In genomic region chr11:53591116-53591515, GRCm38 (mm10) we compare ENCODE assay signal across 21 mouse cellular contexts. TPM values are rescaled to one million over a fixed set of nuclear protein-coding genes. Genes with fewer than 3 reads are reported as not detected.
"Had no signal": no experiment of that assay in that cellular context is flagged by ENCODE, and none has a peak within 500 bp of the region (broad histone marks: within the 10 kb centered on the region; RNA-seq: fewer than 3 reads in every experiment).

No protein-coding gene starts in this region.

- H3K4me3 ChIP-seq: neural tube, embryonic 13.5 days; neural tube, embryonic 15.5 days; stomach, embryonic 15.5 days had no signal

- H3K9ac ChIP-seq: neural tube, embryonic 13.5 days; neural tube, embryonic 15.5 days; stomach, embryonic 15.5 days had no signal

- H3K27ac ChIP-seq: neural tube, embryonic 13.5 days; neural tube, embryonic 15.5 days; stomach, embryonic 15.5 days; stomach, postnatal 0 days had no signal

- DNase-seq: retina, postnatal 1 day; right cerebral cortex, adult 18-20 months; right cerebral cortex, postnatal 14 days; right cerebral cortex, postnatal 25 days; right cerebral cortex, postnatal 4 days; thymus, adult 2 months; thymus, postnatal 14 days; thymus, postnatal 25 days; thymus, postnatal 4 days had no signal

- H3K4me1 ChIP-seq: neural tube, embryonic 13.5 days; neural tube, embryonic 15.5 days; stomach, embryonic 15.5 days had no signal

- H3K4me2 ChIP-seq: neural tube, embryonic 13.5 days; neural tube, embryonic 15.5 days; stomach, embryonic 15.5 days had no signal

- H3K9me3 ChIP-seq: neural tube, embryonic 13.5 days; neural tube, embryonic 15.5 days; stomach, embryonic 15.5 days had no signal

- H3K27me3 ChIP-seq: neural tube, embryonic 13.5 days; neural tube, embryonic 15.5 days; stomach, embryonic 15.5 days had no signal

RNA-seq across cellular contexts. Expression of gene Il4, which starts 27.4 kb away (rescaled TPM):
- polyA plus RNA-seq: small intestine, adult 2 months; testis, adult 2 months had no signal

RNA-seq across cellular contexts. Expression of gene Il13, which starts 43.4 kb away (rescaled TPM):
- total RNA-seq: neutrophil, adult 5-6 weeks had no signal
- polyA plus RNA-seq: neural tube, embryonic 13.5 days; neural tube, embryonic 14.5 days; neural tube, embryonic 15.5 days; spleen, adult 2 months; stomach, embryonic 14.5 days; stomach, embryonic 15.5 days; stomach, embryonic 16.5 days; stomach, postnatal 0 days; urinary bladder, adult 2 months had no signal
